Mouse (Mus musculus) ES-Bruce4 (cell line): Measurements from ENCODE around the gene Tnfrsf8.
"Not testable (repeated sequence)": the region's sequence is repeated elsewhere in the genome, so short reads cannot be mapped to it uniquely, and the experiment has no call there.

ENCODE experiments used
- CTCF ChIP-seq: IDR thresholded peaks from one replicate; pipeline ENCODE4 v1.8.1; 2011; ENCODE audit warnings: low read depth, low read length
- EP300 ChIP-seq: IDR thresholded peaks from 2 replicates; pipeline ENCODE4 v1.6.1; 2011; ENCODE audit warnings: low read depth, low read length; ENCODE audit not compliant: insufficient read depth
- POLR2A ChIP-seq: IDR thresholded peaks from one replicate; pipeline ENCODE4 v1.8.1; 2011; ENCODE audit warnings: low read length; ENCODE audit not compliant: insufficient read depth

GRCm38 (mm10) chr4:145305661-145306362 is 9.2 kb downstream of the Tnfrsf8 start:
- TF ChIP-seq POLR2A, CTCF, EP300: not testable (repeated sequence)
